Mouse (Mus musculus) frontal cortex, adult 2 months (tissue): ENCODE measurements around the gene Tcp11. TPM values are rescaled to one million over a fixed set of nuclear protein-coding genes. Genes with fewer than 3 reads are reported as not detected.

ENCODE experiments used
- DNase-seq, 2 experiments: peaks; one replicate each; pipeline ENCODE4 v3.0.0; 2022; ENCODE audit warnings: low spot score in 1 of 2; ENCODE audit errors: extremely low spot score in 1 of 2
- polyA plus RNA-seq: library from polyadenylated mRNA; depleted of rRNA; stranded (reverse); fragments of >200 nt; gene quantifications from 2 replicates; pipeline ENCODE4 v1.2.3, GENCODE M21; 2012; rRNA removed

Gene Tcp11
- polyA plus RNA-seq: 0.55 and 1.0 TPM in 2 replicates

DNA sequence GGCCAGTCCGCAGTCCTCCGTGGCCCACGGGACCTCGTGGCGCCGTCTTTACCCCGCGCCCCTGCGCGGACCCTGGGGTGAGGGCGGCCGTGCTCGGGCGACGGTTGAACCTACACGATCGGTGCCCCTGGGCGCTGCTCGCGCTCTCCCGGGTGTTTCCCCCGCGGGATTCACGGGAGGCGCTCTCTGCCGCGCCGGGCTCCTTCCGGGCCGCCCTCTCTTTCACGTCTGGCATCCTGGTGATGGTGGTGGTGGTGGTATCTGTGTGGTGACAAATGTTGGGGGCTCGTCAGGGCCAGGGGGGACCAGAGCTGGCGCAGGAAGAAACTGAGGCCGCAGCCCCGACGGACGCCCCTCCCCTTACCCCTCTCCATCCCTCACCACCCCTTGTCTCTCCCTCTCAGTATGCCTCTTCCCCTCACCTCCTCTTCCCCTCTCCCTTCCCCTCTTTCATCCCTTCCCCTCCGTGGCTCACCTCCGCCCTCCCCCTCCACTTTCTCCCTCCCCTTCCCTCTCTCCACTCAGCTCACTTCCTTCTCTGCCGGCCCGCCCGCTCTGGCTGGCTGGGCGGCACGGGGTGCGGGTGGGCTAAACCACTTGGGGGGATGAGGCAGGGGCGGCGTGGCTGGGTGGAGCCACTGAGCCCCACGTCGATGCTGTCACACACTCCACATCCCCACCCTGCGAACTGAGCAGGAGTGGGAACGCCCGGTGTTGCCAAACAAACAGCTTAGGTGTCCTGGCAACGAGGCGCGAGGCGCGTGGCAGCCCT is at the start of gene Tcp11:
Gene Tcp11 (minus strand): TSS at position 595 of the 772 bp plus-strand sequence.
- DNase-seq: no peak

DNA sequence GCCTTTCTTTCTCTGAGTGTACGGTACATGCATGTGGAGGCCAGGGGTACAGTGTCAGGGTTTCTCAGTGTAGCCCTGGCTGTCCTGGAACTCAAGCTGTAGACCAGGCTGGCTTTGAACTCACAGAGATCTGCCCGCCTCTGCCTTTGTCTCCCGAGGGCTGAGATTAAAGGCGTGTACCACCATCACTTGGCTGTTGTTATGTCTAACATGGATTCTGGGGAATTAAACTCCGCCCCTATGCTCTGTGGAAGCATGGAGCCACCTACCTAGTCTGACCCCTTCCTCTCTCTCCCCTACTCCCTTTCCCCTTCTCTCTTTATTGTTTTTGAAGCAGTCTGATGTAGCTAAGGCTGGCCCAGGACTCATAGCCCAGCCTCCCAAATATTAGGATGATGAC is 49.4 kb upstream of the Tcp11 start:
- no peak for DNase-seq

DNA sequence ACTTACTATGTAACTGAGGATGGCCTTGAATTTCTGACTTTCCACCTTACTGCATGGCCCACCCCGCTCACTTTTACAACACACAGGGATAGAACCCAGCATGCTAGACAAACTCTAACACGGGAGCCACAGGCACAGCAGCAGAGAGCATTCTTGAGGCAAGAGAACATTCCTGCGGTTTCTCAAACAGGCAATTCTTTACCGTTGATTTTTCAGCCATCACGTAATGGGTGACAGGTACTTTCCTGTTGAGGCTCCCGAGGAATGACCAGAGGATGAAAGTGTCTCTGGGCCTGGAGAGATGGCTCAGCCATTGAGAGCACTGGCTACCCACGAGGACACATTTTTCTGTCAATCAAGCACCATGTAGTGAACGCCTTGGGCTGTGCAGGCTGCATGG is 43.9 kb upstream of the Tcp11 start:
- no peak for DNase-seq

DNA sequence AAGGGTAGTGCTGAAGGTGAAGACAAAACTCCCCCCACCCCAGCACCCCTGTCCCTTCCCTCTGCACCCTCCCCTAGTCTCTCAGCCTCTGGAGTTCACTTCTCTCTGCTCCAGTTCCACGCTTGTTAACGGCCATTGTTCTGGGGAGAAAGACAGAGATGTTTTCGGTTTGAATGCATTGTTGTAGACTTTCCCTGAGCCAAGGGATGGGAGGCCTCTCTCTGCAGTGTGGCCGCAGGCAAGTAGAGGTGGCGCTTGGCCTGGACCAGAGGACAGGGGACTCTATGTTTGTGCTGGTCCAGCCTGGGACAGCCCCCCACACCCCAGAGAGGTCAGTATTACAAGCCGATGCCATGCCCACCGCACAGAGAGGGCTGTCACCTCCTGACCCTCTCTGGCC is 43.2 kb upstream of the Tcp11 start:
- no peak for DNase-seq

DNA sequence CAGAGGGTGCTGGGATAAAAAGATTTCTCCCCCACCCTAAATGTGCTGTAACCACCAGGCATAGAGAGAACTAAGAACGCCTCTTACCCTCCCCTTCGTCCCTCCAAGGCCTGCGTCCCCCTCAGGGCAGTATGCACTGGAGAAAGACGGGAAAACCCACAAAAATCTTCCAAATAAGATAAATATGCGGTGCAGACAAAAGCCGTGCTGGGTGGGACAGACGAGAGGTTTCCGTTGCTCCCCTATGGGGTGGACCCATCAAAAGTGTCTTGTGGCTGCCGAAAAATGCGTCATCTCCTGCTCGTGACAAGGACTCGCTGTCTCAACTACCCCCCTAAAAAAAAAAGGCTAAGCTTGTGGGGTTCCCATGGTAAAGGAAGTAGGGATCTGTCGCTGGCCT is 42.5 kb upstream of the Tcp11 start:
- DNase-seq: no peak

DNA sequence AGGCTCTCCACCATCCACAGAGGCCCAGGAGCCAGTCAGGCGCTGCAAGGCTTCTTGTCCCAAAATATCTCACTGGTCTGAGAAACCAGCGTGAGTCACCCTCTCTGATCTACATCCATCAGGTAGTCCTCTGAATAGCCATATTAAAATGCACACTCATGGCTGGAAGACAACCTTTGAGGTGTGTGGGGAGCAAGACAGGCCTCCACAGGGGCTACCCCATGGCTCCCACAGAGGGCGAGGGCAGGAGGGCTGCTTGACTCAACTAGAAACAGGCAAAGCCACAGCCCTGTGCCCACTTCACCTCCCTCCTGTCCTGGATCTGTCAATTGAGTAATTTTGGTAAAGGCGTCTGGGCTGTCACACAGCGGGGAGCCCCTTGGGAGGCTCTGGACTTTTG is 40.0 kb upstream of the Tcp11 start:
- DNase-seq: no peak

DNA sequence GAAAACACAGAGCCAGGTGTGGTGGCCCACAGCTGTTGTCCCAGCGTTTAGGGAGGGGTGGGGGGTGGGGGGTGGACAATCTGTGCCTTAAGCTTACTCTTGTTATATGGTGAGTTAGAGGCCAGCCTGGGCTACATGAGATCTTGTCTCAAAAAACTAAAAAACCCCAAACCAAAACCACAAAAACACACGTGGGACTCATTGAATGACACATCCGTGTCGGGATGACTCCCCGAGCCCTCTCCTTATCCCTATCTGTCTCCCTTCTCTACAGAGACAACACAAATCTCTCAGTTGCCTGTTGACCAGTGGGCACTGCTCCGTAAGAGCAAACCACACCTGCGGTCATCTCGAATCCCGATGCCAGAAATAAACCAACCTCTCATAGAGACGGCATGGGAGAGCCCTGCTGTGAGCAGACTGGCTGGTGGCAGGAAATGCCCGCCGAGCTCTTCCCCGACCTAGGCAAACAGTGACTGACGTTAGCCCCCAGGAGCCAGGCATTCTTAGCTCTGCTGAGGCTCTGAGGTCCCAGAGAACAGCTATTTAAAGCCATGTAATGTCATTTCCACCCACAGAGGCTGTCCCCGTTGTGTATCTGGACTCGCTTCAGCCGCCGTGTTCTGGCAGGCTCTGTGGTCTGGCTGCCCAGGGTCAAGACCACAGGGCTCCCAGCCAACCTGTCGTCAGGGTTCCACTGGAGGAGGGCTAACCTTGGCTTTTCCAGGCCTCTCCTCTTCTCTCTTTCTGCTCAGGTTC is 37.2 kb upstream of the Tcp11 start:
- DNase-seq: no peak

DNA sequence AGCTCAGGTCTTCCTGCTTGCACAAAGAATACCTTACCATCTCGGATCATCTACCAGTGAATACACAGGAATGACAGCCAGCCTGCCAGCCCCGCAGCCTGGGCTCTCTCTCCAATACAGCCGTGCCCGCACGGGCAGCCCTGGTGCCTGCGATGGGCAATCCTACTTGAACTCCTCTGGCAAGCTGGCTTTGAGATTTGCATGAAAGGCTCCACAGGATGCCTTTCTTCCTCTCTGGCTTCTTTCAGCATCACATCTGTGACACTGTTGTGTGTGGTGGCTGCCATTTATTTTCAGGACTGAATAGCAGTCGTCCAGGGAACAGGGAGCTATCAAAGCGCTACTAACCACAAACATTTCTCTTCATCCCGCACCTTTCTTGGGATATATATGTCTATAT is 35.9 kb upstream of the Tcp11 start:
- no peak for DNase-seq

DNA sequence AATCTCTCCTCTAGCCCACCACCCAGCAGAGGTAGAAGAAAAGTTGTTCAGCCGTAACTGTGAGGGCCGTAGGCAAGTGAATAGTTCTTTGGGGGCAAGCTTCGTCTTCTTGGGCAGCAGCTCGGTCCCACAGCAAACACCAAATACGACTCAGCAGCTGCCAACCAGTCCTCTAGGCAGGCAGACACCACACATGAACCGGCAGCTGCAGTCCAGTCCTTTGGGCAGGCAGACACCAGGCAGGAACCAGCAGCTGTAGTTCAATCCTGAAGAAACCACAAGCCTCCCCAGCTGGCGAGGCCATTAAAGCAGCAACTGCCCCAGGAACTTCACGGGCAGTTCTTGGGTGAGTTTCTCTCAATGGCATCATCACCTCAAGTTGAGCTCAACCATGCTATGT is 31.8 kb upstream of the Tcp11 start:
- no peak for DNase-seq

DNA sequence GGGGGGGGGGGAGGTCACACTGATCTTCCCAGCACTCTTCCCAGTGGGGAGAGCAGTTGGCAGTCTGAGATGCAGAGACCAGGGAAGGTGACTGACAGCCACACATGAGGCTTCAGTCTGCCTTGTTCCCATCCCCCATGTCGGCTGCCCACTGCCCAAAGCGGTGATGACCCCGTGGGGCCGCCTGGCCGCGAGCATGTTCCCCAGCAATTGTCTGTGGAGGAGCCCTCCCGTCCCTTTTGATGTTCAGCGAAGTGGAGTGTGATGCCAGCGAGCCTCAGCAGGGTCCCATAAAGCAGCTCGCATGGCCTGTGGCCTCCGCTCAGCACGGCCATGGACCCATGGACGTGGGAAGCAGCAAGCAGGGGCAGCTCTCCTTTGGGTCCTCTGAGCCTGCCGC is 26.8 kb upstream of the Tcp11 start:
- no peak for DNase-seq

DNA sequence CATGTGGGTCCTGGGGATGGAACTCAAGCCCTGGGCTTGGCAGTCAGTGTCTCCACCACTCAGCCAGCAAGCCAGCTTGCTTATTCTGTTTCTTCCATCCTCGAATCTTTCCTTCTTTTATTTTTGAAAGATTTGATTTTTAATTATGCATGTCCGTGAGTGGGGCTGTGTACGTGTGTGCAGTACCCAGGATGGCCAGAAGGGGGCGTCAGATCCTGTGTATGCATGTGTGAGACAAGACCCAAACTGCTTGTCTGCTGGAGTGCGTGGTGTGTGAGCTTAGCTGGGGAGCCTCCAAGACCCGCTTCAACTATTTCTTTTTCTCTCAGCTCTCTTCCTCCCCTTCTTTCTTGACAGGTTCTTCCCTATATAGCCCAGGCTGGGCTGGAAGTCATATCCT is 25.9 kb upstream of the Tcp11 start:
- DNase-seq: no peak

DNA sequence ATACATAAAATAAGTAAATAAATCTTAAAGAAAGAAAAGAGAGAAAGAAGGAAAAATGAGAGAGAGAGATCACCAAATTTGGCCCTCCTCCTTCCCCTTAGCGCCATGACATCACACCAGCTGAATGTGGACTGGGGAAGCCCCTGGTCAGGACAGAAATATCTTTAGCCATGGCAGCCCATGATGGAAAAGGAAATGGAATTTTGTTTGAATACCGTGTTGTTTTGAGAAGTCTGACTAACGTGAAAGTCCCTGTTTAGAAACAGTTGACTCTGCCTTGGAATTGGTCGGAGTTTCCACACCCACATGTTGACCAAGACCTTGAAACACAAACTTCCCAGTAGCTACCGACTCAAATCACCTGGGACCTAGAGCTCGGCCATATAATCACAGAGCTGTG is 24.0 kb upstream of the Tcp11 start:
- DNase-seq: no peak

DNA sequence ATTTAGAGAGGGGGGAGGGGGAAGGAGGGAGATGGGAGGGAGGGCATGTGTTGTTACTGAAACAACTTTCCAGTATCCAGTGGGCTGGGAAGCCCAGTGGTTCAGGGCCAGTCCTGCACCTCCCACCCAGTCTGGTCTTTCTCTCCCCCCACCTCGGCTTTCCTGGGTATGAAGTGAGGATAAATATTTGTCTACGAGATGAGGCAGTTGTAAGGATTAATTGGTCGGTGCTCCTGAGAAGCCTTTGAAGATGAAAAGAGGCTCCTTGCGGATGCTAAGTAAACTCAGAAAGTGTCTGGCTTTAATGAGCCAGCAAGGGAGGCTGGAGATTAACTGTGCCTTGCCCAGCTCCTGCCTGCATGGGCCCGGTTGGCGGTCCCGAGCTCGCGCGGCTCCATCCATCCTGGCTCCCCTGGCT is 21.5 kb upstream of the Tcp11 start:
- DNase-seq: no peak

DNA sequence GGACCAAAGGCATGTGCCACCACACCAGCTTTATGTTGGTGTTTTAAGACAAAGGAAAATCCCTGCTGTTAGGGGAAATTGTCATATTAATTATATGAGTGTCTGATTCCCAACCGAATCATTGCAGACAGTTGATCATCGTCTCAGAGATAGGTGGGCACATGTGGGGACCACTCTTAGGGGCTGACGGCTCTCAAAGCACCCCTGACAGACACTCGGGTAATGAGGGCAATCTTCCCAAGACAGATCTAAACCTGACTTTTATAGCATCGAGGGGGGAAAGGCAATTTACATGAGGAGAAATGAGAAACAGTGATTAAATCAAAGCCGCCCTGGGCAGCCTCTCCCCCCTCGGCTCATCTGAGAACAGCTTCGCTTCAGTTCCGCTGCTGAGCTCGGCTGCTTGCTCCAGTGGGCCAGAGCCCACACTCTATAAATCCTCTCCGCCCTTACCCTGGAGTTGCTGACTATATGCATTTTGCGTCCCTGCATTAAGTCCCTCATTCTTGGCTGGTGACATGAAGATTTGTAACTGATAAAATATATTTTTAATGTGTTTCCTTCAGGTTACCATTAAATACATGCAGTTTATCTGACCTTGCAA is 20.9 kb upstream of the Tcp11 start:
- no peak for DNase-seq

DNA sequence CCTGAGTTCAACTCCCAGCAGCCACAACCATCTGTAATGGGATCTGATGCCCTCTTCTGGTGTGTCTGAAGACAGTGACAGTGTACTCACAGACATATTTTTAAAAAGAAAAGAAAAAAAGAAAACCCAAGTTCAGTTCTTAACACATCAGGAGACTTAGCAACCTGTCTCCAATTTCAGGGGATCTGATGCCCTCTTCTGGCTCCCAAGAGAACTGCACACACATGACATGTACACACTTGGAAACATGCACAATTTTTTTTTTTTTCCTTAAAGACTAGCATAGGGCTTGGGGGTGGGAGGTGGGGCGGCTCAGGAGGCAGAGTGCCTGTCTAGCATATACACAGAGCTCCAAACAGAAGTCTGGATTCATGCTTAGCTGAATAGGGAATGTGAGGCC is 20.2 kb upstream of the Tcp11 start:
- DNase-seq: no peak

DNA sequence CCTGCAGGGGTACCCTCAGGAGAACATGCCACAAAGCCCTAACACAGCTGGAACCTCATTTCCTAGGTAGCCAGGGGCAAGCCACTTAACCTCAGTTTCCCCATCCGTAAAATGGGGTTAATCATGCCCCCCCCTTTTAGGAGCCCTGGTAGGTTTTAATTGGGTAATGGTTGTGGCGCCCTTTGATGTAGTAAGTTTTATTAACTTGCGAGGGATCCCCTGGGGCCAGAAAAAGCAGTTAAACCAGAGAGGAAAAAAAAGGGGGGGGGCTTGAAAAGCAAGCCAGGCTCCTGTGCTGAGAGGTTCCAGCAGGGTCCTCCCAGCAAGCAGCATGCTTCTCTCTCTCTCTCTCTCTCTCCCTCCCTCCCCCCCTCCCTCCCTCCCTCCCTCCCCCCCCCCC is 18.6 kb upstream of the Tcp11 start:
- DNase-seq: no peak

DNA sequence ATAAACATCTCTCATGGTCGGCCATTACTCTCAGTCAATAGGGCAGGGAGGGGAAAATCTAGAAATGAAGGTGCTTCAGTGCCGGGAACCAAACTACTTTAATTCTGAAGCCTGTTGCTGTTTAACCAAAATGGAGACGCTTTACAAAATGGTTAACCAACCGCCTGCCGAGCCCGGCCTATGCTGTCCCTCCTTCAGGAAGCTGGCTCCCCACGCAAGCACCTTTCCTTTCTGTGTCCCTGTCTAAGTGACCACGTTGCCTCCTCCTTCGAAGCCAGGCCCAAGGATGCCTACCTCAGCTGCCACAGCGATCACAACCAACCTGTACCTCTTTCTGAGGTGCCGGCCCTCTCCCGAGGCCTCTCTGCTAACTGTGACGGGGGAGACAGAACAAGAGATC is 16.9 kb upstream of the Tcp11 start:
- no peak for DNase-seq

DNA sequence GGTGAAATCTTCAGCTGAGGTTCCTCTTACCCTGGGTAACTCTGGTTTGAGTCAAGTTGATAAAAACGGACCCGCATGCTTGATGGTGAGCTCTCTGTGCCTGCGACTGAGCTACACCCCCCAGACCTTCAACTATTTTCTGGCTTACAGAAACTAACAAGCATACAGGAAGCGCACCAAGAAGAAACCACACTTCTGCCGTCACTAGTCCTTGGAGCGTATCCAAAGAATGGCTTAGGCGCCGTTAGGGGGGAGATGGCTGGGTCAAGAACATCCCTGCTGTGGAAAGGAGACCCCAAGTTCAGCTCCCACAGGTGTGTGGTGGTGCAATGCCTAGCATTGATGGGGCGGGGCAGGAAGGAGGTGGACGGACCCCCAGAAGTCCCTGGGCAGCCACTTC is 16.0 kb upstream of the Tcp11 start:
- DNase-seq: no peak

DNA sequence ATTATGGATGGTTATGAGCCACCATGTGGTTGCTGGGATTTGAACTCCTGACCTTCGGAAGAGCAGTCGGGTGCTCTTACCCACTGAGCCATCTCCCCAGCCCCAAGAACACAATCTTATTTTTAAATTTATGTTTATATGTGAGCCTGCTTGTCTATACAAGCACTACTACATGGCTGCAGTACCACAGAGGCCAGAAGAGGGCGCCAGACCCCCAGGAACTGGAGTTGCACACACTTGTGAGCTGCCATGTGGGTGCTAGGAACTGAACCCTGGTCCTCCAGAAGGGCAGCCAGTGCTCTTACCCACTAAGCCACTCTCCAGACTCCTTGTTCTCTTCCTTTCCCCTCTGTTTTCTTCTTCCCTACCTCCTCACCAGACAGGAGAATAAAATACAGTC is 13.4 kb upstream of the Tcp11 start:
- DNase-seq: no peak

DNA sequence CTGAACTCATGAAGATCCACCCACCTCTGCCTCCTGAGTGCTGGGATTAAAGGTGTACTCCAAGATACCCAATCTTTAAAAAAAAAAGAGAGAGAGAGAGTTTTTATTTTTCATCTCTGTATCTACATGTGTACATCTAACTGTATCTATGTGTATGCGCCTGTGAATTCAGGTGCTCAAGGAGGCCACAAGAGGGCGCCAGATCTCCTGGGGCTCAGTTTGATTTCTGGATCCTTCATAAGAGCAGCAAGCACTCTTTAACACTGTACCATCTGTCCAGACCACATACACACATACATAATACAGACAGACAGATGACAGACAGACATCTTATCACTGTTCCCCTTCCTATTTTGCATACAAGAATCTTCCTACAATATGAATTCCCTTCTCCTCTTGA is 11.9 kb upstream of the Tcp11 start:
- DNase-seq: no peak

DNA sequence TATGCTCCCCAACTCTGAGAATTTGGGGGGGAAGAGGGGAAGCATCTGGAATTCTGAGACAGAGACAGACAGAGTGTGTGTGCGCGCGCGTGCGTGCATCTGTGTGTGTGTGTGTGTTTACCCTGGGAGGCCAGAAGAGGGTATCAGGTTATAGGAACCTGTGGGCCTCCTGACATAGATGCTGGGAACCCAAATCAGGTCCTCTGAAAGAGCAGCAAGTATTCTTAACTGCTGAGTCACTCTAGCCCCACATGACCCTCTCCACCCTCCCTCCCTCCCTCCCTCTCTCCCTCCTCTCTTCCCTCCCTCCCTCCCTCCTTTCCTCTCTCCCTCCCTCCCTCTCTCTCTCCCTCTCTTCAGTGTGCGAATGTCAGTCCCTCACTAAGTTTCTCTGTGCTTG is 8.3 kb upstream of the Tcp11 start:
- no peak for DNase-seq

DNA sequence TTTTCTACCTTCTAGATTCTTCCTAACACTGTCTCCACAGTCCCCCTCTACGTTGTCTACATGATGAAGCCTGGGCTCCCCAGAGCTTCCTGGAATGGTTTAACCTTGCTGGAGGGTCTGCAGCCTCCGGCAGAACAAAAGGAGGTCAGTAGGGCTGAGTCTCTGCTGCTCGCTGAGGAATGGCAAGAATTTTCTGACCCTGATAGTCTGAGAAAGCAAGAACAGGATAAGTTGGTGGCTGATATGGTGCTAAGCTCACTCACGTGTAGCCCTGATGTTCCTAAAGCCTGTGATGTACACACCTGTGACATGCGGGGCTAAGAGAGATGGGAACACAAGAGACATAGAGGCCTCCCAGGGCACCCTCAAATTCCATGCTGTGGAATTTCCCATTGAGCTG is 7.0 kb upstream of the Tcp11 start:
- DNase-seq: no peak
